Mouse (Mus musculus): ENCODE measurements around the gene Ifi27l2b.

DNA sequence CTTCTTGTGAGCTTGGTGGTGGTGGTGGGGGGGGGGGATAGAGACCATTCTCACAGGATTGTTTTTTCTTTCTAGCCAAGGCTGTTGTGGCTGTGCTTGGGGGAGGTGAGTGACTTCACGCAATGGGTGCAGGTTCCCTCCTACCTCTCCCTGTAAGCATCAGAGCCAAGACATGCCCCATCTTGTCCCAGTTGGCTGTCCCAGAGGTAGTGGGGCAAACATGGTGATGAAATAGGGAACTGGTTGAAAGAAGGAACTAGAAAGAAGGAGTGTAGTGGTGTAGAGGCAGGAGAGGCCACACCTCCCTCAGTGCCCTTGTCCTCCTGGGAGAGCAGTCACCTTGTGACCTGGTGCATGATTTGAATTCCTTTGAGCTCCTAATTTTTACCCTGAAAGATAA is 19.4 kb downstream of the Ifi27l2b start:
- TF ChIP-seq CTCF (IDR thresholded peaks at IDR 0.05; ENCODE audit: borderline replicate concordance, insufficient read depth, low read length), result no peak
- no peak for TF ChIP-seq POLR2A (IDR thresholded peaks at IDR 0.05; ENCODE audit: low read depth, low read length)
